Mouse (Mus musculus): ENCODE measurements around the gene Coro6.
A peak's percentile ranks its signal among the peaks of the same experiment; 100 is the strongest.

Gene Coro6

DNA sequence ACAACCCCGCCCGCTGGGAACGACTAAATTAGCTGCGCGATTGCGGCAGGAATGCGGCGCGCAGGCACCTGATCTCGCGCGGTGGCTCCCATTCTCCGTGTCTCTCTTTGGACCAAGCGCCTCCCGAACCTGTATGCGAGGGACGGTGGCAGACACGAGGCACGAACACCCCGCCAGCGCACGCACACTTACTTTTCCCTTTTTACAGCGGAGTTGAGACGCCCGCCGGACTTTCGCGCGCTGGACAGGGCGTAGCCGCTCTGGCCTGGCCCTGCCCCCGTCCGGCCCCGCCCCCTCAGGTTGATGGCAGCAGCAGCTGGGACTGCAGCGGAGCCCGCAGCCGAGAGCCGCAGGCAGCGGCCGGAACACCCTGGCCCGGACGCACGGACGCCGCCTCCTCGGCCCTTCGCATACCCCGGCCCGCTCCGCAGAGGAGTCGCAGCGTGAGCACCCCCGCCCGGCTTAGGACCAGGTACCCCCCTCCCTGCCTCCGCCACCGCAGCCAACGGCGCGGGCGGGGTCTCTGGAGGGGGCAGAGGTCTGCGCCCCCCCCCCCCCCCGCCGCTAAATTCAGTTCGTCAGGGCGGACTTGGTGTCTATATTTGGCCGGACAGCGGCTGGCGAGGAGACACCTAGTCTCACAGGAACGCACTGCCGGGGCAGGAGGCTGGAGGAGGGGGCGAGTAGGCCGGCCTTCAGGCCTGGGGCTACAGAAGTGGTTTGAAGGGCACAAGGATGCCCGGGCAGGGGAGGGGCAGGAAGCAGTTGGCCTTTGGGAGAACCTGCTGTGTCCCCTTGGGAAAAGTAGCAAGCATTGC, at the start of gene Coro6:
Gene Coro6, plus strand, starts transcription at position 129 of the 818 bp plus-strand sequence.
- DNase-seq (ENCODE audit: low read depth, low spot score): peak; percentile 24

DNA sequence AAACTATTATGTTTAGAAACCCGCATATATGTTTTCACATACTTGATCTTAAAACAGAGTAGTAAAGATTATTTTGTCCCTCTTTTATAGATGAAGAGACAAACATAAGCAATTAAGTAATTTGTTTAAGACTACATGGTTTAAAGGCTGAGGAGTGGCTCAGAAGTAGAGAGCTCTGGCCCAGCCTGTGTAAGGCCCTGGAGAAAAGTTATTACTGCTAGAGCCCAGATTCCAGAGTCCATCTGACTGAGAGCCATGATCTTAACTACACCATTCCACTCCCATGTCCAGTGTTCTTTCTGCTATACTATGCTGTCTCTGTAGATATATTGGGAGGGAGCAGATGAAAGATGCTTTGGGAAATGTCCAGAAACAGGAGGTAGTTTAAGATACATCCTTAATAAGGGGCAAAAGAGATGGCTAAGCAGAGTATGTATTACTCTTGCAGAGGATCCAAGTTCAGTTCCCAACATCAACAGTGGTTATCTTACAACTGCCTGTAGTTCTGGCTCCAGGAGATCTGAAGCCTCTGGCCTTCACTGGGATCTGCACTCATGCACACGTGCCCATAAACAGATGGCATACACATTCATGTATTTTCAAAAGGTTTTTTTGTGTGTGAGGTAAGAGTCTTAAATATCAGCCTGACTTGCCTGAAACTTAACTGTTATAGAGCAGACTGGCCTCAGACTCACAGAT, 47.9 kb upstream of the Coro6 start:
- DNase-seq (ENCODE audit: low read depth, low spot score): no peak

DNA sequence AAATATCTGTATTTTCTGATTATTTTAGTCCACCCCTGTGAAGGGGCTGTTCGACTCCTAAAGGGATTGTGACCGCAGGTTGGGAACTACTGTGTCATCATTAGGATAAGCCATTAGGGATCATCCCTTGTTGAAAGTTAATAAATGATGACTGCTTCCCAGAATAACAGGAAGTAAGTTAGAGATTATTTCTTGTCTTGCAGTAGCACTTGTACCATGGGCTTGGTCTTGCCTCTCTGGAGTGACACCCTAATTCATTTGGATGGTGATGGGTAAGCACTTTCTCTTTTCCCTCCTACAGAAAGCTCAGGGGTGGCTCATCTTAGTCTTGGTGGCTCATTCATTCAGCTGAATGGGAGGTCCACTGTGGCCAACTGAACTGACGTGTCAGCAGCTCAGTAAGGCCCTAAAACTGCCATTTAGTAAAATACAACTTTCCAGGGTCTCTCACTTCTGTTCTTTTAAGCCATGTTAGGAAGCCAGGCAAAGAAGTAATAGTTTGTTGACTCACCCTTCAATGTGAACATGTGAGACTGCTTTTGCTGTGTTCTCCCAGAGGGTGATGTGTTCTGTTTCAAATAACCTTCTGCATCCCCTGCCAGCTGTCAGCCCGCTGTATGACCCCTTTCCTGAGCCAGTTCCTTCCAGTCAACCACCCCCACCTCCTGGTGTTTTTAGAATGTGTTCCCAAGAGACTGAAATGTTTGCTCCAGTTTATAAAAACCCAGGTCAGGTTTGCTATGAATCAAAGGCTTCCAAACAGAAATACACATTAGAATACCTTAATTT, 45.8 kb upstream of the Coro6 start:
- no peak for DNase-seq (ENCODE audit: low read depth, low spot score)

DNA sequence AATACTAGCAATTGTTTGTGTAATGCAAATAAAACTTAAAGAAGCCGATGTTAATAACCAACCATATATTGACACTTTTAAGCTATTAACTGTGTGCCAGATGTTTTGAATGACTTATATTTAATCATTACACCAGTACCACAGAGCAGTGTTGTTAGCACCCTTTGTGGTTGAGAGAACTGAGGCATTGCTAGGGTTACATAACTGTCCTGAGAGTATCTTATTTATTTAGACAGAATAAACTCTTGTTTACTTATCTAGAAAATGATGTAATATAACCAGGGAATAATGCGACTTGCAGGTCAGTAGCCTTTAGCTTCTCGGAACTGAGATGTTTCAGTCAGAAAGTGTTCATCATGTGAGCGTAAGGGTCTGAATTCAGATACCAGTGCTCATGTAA, 44.2 kb upstream of the Coro6 start:
- DNase-seq (ENCODE audit: low read depth, low spot score): no peak

DNA sequence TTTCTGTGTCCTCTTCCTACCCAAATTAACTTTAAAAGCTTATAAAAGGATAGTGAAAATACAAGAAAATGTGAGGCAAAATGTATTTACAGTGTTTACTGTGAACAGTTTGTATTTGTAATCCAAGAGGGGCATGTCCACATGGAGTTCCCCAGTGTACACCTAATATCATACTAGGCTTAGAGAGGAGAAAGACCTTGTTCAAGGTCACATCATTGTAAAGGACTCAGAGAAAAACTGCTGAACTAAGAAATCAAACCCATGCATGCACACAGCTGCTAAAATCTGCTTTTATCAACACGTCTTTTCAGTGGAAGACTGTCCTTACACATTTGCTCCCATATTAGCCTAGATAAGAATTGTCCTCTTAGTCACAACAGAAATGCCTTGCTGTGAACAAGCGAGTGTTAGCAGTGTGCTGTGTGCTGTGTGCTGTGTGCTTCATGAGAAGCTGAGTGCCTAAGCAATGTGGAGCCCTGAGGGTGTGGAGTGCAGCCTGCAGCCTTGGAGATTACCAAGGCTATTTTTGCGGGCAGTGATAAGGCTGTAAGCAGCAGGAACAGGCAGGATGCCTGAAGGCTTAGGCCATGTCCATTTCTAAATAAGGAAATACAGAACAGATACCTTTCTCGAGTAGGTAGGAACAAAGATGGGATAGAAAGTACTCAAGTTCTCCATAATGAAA, 38.9 kb upstream of the Coro6 start:
- no peak for DNase-seq (ENCODE audit: low read depth, low spot score)

DNA sequence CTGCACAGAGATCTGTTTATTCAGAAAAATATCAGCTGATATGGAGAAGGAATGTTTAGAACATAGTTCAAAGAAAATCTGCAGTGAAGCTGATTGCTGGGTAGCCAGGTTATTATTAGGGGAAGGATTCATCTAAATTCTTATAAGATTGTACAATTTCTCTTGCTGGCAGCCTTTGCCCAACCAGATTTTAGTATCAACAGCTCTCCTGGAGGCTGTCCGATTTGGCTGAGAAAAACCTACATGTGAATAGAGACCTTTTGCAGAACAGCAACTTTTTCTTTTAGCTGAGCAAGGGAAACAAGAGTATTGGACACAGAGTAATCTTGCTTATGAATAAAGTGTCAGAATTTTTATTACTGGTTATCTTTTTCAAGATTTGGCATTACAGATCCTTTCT, 33.8 kb upstream of the Coro6 start:
- no peak for DNase-seq (ENCODE audit: low read depth, low spot score)

DNA sequence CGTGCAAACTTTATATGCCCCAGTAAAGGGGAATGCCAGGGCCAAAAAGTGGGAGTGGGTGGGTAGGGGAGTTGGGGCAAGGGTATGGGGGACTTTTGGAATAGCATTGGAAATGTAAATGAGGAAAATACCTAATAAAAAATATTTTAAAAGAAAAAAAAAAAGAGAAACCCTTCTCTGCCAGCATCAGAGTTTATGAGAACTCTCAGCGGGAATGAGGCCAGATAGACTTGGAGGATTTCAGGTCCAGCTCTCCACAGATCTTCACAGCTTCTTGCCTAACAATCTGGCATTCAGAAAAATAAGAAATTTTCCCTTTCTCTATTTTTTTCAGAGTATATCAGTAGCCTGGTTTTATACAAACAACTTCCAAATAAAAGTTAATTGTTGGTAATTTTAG, 25.2 kb upstream of the Coro6 start:
- DNase-seq (ENCODE audit: low read depth, low spot score): no peak

DNA sequence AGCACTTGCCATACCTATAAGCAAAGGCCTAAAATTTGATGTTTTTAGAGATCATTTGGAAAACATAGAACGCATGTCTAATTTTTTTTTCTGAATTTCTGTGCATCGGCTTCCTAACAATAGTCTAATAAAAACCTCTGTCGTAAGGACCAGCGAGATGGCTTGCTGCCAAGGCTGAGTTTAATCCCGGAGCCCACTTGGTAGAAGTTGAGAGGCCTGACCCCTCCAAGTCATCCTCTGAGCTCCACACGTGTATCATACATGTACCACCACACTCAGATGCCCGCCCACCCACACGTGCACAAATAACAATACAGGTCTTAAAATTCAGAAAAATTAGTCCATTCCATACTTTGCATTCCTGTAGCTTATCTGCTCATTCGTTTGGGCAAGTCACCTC, 22.1 kb upstream of the Coro6 start:
- DNase-seq (ENCODE audit: low read depth, low spot score): no peak

DNA sequence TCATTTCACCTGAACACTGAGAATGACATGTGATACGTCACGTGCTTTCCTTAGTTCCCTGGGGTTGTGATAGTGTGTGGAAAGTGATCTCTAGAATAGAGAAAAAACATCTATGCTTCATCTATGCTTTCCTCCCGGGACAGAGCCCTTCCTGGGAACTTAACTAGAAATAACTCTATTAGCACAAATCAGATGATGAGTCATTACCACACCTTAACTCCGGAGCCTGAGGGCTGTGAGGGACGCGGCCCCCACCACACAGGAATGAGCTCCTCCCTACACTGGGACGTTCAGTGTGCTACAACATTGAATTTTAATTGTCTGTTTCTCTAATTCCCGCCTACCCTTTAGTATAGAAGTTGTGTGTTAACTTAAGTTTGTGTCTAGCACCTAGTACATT, 21.2 kb upstream of the Coro6 start:
- no peak for DNase-seq (ENCODE audit: low read depth, low spot score)

DNA sequence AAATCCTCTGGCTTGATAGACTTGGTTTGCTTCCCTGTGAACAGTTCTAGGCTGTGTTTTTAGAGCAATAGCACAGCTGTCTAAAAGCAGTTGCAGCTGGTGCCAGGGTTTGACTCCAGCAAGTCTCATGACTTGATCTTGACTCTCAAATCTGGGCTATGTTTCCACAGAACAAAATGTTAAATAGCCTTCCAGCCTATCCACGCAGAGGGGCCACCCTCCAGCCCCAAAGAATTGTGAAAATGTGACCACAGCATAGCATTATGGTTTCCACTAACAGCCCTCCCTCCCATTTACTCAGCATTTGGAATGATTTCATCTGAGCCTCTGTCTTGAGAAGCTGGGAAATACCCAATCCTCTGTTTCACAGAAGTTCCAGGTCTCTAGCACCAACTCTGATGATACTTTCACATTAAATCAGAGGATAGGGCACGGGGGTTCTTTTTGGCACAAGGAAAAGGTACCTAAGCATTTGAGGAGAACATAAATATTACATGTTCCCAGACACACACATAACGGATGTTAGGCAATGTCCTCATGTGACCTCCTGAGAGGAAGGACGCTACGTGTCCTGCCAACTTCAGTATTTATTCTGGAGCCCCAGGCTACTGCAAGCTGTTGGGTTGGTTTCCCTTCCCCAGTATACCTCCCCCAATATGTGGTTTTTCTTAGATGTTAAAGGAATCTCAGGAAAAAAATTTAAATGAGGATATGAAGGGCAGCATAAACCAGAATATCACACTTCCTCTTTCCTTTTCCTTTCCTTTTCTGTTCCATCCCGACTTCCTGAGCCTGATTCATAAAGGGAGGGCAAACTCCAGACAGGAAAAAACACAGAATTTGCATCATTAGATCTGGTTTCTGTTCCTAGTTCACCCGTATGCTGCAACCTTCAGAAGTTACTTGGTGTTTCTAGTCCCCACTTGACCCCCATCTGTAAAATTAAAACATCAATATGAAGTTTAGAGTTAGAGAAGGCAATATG, 19.7 kb upstream of the Coro6 start:
- DNase-seq (ENCODE audit: low read depth, low spot score): no peak

DNA sequence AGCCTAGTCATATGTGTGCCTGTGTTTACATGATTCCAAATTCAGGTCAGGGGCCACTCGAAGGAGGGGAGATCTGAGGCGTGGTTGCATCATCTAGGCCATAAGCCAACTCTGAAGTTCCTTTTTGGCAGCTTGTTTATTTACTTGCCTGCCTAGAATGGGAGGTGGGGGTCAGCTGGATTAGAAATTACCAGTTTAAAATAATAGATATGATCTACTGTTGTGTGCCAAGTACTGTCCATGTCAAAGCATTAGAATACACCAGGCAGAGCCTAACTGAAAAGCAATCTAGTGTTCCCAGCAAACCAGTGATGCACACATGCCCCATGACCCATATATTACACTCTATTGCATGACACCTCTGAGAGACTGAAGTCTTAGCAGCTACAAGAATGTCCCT, 17.3 kb upstream of the Coro6 start:
- DNase-seq (ENCODE audit: low read depth, low spot score): no peak

DNA sequence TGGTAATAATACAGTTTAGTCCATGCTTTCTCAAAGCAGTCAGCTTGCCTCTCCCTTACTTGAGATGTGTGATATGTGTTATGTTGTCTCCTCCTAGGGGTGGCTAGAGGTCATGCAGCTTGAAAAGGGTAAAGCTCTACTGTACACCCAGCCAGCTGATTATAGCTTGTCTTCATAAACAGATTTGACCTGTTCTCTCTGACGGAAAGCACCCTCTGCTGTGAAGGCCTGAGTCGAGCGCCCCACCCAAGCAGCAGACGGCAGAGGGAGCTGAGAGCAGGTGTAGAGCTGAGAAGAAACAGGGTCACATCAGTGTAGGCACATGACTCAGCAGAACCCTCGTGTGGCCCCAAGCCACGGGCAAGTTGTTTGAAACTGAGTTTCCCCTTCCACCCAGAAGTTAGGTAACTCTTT, 15.6 kb upstream of the Coro6 start:
- peak; percentile 20 for DNase-seq (ENCODE audit: low read depth, low spot score)

DNA sequence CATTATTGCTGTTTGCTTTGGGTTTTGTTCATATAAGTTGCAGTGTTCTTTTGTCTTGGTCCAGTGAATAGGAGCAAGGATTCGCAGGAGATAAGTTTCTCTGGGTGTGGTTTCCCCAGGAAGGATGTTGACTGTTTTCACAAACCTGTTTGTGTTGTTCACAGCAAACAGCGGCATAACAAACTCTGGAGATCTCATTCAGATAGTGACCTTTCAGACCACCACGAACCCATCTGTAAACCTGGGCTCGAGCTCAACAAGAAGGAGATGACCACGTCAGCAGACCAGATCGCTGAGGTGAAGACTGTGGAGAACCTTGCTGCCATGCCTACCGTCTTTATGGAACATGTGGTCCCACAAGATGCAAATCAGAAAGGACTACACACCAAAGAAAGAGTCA, 13.0 kb upstream of the Coro6 start:
- DNase-seq (ENCODE audit: low read depth, low spot score): no peak

DNA sequence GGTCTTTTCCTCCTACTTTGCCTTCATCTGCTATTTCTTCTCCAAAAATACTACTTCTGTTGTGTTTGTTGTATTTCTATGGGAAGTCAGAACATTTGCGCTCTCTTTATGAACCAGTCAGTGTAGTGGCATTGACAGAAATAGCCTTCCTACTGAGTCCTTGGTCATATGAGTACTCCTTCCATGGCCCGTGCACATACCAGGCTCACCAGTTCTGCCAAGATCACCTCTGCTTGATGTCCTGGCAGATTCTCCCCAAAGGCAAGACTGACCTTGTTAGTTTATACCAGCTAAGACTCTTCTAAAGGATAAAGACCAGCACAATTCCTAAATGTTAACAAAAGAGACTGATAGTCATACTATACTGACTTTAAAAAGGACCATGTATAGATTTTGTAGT, 10.5 kb upstream of the Coro6 start:
- DNase-seq (ENCODE audit: low read depth, low spot score): no peak

DNA sequence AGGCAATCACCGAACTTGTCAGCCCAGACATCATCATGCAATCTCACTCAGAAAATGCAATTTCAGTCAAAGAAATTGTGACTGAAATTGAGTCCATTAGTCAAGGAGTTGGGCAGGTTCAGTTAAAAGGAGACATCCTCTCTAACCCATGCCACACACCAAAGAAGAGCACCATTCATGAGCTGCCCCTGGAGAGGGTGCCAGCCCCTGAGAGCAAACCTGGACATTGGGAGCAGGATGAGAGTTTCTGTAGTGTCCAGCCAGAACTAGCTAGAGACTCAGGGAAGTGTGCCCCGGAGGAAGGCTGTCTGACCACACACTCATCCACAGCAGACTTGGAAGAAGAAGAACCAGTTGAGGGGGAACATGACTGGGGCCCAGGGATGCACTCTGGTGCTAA, 8.8 kb upstream of the Coro6 start:
- no peak for DNase-seq (ENCODE audit: low read depth, low spot score)

DNA sequence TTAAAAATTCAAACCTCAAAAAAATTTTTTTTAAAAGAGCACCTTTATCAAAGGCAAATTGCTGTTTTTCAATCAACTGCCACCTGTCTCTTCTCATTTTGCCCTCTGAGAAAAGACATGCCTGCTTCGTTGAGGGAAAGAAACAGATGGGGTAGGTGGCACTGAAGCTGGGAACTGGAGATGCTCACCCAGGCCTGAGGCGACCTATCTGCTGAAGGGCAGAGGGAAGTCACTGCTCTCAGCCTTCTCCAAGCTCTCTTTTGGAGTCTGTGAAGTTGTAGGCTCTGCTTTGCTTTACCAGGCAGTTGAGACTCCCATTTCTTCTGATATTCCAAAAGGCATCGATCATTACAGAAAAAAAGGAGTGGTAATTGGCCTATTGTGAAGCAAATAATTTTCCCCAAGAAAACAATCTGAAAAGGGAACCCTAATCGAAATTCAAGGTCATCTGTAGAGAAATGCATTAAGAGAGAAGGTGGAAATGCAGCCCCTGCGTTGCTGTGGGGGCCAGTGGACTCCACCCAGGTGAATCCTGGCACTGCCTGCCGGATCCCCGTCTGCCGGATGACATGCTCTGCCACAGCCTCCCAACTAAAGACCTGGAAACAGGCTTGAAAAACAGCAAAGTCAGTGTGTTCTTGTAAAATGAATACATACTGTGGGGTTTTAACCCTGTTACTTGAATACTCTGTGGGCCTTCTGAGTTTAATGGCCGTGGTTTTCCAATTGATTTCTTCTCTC, 6.3 kb upstream of the Coro6 start:
- DNase-seq (ENCODE audit: low read depth, low spot score): no peak

DNA sequence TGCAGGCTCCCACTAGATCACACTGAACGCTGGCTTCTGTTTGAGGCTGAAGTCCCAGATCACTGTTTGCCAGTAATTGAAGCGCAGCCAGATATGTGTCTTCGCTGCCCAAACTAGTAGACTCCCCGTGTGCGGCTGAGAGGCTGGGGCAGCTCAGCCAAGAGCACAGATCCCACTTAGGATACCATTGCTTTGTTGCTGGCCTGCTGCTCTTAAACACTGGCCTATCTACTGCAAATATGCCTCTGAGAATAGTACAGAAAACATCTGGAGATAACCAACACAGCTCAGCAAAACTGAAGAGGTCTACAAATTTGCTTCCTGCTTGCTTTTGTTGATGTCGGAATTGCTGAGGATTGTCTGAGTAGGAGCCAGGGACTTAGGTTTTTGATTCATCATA, 5.3 kb upstream of the Coro6 start:
- no peak for DNase-seq (ENCODE audit: low read depth, low spot score)

DNA sequence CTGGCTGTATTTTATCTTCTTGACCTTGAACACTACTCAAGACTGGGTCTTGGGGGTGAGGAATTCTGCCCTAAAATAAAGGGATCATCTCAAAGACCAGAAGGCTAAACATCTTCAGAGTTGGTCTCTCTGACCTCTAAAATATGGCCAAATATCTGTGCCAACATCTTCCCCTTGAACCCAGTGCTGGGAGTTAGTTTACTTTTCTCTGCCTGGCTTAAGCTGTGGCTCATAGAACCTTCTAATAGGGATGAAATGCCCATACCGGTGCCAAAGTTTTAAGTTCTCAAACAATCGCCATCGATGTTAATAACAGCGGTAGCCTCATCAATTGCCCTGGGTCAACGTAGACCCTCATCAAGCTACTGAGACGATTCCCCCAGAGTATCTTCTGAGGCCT, 355 bp upstream of the Coro6 start:
- no peak for DNase-seq (ENCODE audit: low read depth, low spot score)

DNA sequence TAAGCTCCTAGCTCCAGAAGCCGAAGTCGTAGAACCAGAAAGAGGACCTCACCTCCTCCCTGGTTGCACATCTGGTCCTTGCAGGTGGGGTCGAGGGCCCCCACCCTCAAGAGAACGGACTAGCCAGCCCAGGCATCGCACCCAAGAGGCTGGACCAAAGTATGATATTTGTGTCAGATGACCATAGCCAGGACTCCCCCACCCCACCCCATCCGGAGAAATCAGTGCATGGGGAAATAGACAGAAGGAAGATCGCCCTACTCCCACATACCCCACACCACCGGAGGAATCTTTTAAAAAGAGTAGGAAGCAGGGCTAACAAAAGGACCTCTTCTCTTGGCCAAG, 862 bp downstream of the Coro6 start:
- no peak for DNase-seq (ENCODE audit: low read depth, low spot score)

DNA sequence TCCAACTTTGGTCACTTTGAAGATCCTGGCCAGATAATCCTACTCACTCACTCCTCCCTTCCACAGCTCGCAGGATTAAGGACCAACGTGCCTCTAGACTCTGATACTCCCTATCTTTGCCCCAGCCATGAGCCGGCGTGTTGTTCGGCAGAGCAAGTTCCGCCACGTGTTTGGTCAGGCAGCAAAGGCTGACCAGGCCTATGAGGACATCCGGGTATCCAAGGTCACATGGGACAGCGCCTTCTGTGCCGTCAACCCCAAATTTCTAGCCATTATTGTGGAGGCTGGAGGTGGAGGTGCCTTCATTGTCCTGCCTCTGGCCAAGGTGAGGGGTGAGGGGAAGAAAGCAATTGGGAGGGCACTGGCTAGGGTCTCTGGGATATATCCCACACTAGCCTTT, 1.6 kb downstream of the Coro6 start:
- DNase-seq (ENCODE audit: low read depth, low spot score): no peak

Measured in forelimb bud, embryonic 11.5 days (tissue).